Mouse (Mus musculus) 3134 (cell line): ENCODE data around the gene Nuf2.
A peak's percentile ranks its signal among the peaks of the same experiment; 100 is the strongest.

Experiments
- DNase-seq: peaks from one replicate; pipeline ENCODE4 v3.0.0-alpha.2; 2011; ENCODE audit warnings: low spot score; ENCODE audit not compliant: insufficient read length; ENCODE audit errors: extremely low read depth

Gene Nuf2

GRCm38 (mm10) chr1:169482596-169483335 lies 48.5 kb downstream of the Nuf2 start:
- DNase-seq: no peak

GRCm38 (mm10) chr1:169471185-169471584 lies 60.1 kb downstream of the Nuf2 start:
- no peak for DNase-seq

- no peak for DNase-seq
Measured at GRCm38 (mm10) chr1:169467791-169468190, 63.5 kb downstream of the Nuf2 start.

- no peak for DNase-seq
Measured at GRCm38 (mm10) chr1:169462386-169463115, 68.7 kb downstream of the Nuf2 start.

GRCm38 (mm10) chr1:169459071-169459782 lies 72.0 kb downstream of the Nuf2 start:
- DNase-seq: peak; percentile 20
